Mouse (Mus musculus) cortical plate, adult 2 months (tissue): Measurements from ENCODE around the gene Cbx3. TPM values are rescaled to one million over a fixed set of nuclear protein-coding genes. Genes with fewer than 3 reads are reported as not detected.

ENCODE experiments used
- H3K27ac ChIP-seq: fragments of 200-500 bp; 2 replicates; pipeline ENCODE4 v1.5.1; 2012; ENCODE audit warnings: low read length, control low read depth, inconsistent platforms; ENCODE audit not compliant: insufficient read depth
- H3K4me1 ChIP-seq: fragments of 200-500 bp; 2 replicates; pipeline ENCODE4 v1.6.1; 2011; ENCODE audit warnings: low read length; ENCODE audit not compliant: control insufficient read depth, insufficient read depth
- H3K4me3 ChIP-seq: fragments of 200-500 bp; 2 replicates; pipeline ENCODE4 v1.5.1; 2011; ENCODE audit warnings: mild to moderate bottlenecking, low read length, control low read depth; ENCODE audit not compliant: insufficient read depth
- CTCF ChIP-seq: fragments of 200-500 bp; IDR thresholded peaks from 2 replicates; pipeline ENCODE4 v1.5.1; 2011; ENCODE audit warnings: mild to moderate bottlenecking, control low read depth, low read length; ENCODE audit not compliant: insufficient read depth; ENCODE audit errors: extremely low read depth
- POLR2A ChIP-seq: fragments of 200-500 bp; IDR thresholded peaks from 2 replicates; pipeline ENCODE4 v1.6.1; 2011; ENCODE audit warnings: mild to moderate bottlenecking, low read length, control low read depth; ENCODE audit not compliant: insufficient read depth; ENCODE audit errors: extremely low read depth
- polyA plus RNA-seq: library from polyadenylated mRNA; depleted of rRNA; stranded (reverse); fragments of >200 nt; gene quantifications from 2 replicates; pipeline ENCODE4 v1.2.3, GENCODE M21; 2012

Cbx3 gene
- polyA plus RNA-seq, 1 experiment = 81.3 TPM

GRCm38 (mm10) chr6:51486076-51486710, 16.0 kb downstream of the Cbx3 start:
- no peak overlapping the region for H3K4me3 ChIP-seq
- no peaks in the 10 kb centered on the region for H3K4me1 ChIP-seq
- TF ChIP-seq CTCF (no peak), POLR2A (no peak)
- no peak overlapping the region for H3K27ac ChIP-seq

GRCm38 (mm10) chr6:51486731-51487130, 16.6 kb downstream of the Cbx3 start:
- no peak overlapping the region for H3K4me3 ChIP-seq
- TF ChIP-seq CTCF = no peak
- TF ChIP-seq POLR2A = no peak
- no peak overlapping the region for H3K27ac ChIP-seq

DNA sequence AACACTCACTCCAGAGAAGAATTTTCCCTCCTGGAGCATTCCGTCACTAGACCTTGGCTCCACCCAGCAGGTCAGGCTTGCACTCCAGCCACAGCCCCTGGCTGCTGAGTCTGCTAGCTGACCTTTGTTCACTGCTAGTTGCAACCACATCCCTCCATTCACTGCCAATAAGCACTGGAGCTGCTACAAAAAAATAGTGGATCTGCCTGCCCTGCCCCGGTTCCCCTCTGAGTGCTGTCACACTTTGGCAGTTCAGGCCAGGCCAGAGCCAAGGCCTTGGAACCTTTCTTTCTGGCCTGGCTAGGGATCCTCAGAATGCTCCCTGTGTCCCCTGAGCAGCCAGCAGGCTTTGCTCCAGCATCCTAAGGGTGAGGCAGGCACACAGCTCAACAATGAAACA, 19.6 kb downstream of the Cbx3 start:
- H3K27ac ChIP-seq = no peak overlapping the region
- no peaks in the 10 kb centered on the region for H3K4me1 ChIP-seq
- TF ChIP-seq CTCF (no peak), POLR2A (no peak)
- no peak overlapping the region for H3K4me3 ChIP-seq

More at GRCm38 (mm10) chr6:51486731-51487130, 16.6 kb downstream of the Cbx3 start:
- no peaks in the 10 kb centered on the region for H3K4me1 ChIP-seq

- no peaks in the 10 kb centered on the region for H3K4me1 ChIP-seq
- TF ChIP-seq POLR2A (no peak), CTCF (no peak)
- no peak overlapping the region for H3K27ac ChIP-seq
- no peak overlapping the region for H3K4me3 ChIP-seq
These were observed 27.4 kb downstream of the Cbx3 start for GRCm38 (mm10) chr6:51497321-51498111.

GRCm38 (mm10) chr6:51505671-51506070, 35.5 kb downstream of the Cbx3 start:
- Histone ChIP-seq H3K4me3 (no peak overlapping the region), H3K4me1 (no peaks in the 10 kb centered on the region), H3K27ac (no peak overlapping the region)
- no peak for TF ChIP-seq POLR2A
- no peak for TF ChIP-seq CTCF

DNA sequence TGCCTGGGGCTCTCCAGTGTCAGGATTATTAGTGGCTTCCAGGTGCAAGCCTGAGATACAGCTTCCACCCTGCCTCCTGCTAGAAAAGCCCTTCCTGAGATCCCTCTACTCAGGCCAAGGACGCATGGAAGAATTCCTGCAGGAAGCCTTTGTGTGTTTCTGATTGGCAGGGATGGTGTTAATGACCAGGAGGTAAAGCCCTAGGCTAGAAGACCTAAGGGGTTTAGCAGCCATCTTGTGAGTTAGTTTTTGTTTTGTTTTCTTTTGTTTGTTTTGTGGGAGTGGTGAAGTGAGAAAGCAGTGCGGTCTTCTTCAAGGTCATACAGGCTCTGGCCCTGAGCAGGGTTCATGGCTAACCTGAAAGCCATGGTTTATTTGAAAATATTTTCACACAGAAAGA, 37.4 kb downstream of the Cbx3 start:
- H3K4me1 ChIP-seq = no peaks in the 10 kb centered on the region
- no peak overlapping the region for H3K27ac ChIP-seq
- TF ChIP-seq CTCF (no peak), POLR2A (no peak)
- no peak overlapping the region for H3K4me3 ChIP-seq

DNA sequence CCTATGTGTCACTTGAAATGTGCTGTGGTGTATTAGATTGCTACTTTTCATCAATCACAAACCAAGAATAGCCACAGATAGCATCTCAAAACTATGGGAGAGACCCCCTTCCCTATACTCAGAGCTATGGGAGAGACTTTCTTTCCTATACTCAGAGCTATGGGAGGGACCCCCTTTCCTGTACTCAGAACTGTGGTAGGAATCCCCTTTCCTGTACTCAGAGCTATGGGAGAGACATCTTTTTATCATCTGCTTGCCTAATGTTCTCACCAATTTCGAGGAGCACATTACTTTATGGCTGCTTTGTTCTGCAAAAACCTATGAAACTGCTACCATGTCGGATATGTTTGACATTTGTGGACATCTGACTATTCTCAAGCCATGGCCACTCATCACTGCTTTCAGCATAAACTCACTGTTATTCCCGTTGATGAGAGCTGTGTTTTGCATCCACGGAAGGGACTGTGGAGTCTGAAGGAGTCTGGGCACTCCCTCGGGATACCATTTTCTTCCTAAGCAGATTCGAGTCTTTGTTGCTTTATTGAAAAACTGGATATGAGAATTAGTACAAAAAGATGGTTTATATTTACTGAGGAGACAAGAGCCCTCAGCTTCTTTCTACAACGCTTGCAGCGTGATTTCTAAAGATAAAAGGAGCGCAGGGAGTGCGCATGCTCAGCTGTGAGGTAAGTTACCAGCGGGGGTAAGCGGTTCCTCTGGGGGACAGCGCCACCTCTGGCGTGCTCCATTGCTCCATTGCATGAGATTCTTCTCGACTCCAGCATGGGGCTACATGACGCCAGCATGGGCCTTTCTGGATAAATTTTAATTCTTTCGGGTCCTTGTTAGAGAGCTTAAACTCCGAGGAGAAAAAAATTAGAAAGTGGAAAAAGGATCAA, 38.8 kb downstream of the Cbx3 start:
- peak; percentile 85 for TF ChIP-seq CTCF
- peak; percentile 70; the same call in 1 of the 2 replicates for TF ChIP-seq POLR2A
- H3K4me1 ChIP-seq = no peaks in the 10 kb centered on the region
- H3K27ac ChIP-seq = no peak overlapping the region
- H3K4me3 ChIP-seq = peak overlapping the region; percentile 18; the same call in 1 of the 2 replicates

DNA sequence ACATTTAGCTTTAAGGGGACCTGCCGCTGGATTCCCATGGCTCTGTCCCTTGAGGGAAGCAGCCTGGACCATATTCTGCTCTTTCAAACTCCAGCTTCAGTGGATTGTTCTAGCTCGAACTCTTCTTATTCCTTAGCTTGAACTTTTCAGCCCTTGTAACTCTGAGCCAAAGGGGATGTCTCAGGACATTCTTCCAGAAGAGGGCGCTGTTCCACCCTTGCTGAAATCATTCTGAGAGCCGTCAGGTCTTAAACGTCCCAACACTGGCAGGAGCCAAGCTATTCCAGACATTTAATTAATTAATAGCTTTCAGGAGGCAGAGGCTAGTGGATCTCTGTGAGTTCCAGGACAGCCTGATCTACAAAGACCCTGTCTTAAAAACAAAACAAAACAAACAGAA, 39.9 kb downstream of the Cbx3 start:
- H3K27ac ChIP-seq = no peak overlapping the region
- H3K4me3 ChIP-seq = no peak overlapping the region
- no peaks in the 10 kb centered on the region for H3K4me1 ChIP-seq
- TF ChIP-seq CTCF (peak; percentile 36; the same call in 1 of the 2 replicates), POLR2A (no peak)

- TF ChIP-seq POLR2A = no peak
- no peak for TF ChIP-seq CTCF
- Histone ChIP-seq H3K4me3 (no peak overlapping the region), H3K27ac (no peak overlapping the region), H3K4me1 (no peaks in the 10 kb centered on the region)
These were observed 40.8 kb downstream of the Cbx3 start for GRCm38 (mm10) chr6:51510946-51511345.
